Mouse (Mus musculus): ENCODE data around the gene Hadhb. TPM values are rescaled to one million over a fixed set of nuclear protein-coding genes. Genes with fewer than 3 reads are reported as not detected.

Hadhb gene
- polyA plus RNA-seq, 1 experiment from 2014 or later = 340 TPM

GRCm38 (mm10) chr5:30111771-30112170 is 43.3 kb upstream of the Hadhb start:
- whole genome bisulfite sequencing = 64% methylated on average over 3 of the region's 3 CpGs
- H3K9ac ChIP-seq (ENCODE audit: low read depth, low read length) = no peak overlapping the region
- no peak for ATAC-seq
- no peaks in the 10 kb centered on the region for H3K36me3 ChIP-seq (ENCODE audit: control insufficient read depth, insufficient read depth, low read length)
- H3K4me2 ChIP-seq (ENCODE audit: low read depth, low read length) = no peak overlapping the region
- H3K9me3 ChIP-seq (ENCODE audit: control insufficient read depth, low read length) = no peaks in the 10 kb centered on the region
- no peak overlapping the region for H3K4me3 ChIP-seq (ENCODE audit: low read length)
- H3K4me1 ChIP-seq (ENCODE audit: control insufficient read depth, insufficient read depth, low read length) = peaks cover 25% of the 10 kb centered on the region
- no peak overlapping the region for H3K27ac ChIP-seq (ENCODE audit: low read length)
- H3K27me3 ChIP-seq (replicated peaks; ENCODE audit: control insufficient read depth, insufficient read depth, low read length) = peaks cover 4% of the 10 kb centered on the region; the same call in 1 of the 2 replicates

- 0 out of 2 replicates have a peak, but pooled peaks have one; percentile 3 for ATAC-seq
- H3K27me3 ChIP-seq (replicated peaks; ENCODE audit: control insufficient read depth, insufficient read depth, low read length) = 0 out of 2 replicates have a peak, but pooled peaks cover 3% of the 10 kb centered on the region
- peaks cover 25% of the 10 kb centered on the region for H3K4me1 ChIP-seq (ENCODE audit: control insufficient read depth, insufficient read depth, low read length)
- no peaks in the 10 kb centered on the region for H3K9me3 ChIP-seq (ENCODE audit: control insufficient read depth, low read length)
- H3K4me2 ChIP-seq (ENCODE audit: low read depth, low read length) = no peak overlapping the region
- no peak overlapping the region for H3K9ac ChIP-seq (ENCODE audit: low read depth, low read length)
- no peaks in the 10 kb centered on the region for H3K36me3 ChIP-seq (ENCODE audit: control insufficient read depth, insufficient read depth, low read length)
- 67% methylated on average over 3 of the region's 3 CpGs for WGBS
- no peak overlapping the region for H3K4me3 ChIP-seq (ENCODE audit: low read length)
- H3K27ac ChIP-seq (ENCODE audit: low read length) = no peak overlapping the region
Measured at GRCm38 (mm10) chr5:30112533-30113068, 42.4 kb upstream of the Hadhb start.

GRCm38 (mm10) chr5:30113881-30114760 is 40.9 kb upstream of the Hadhb start:
- 0 out of 2 replicates have a peak, but pooled peaks cover 3% of the 10 kb centered on the region for H3K27me3 ChIP-seq (replicated peaks; ENCODE audit: control insufficient read depth, insufficient read depth, low read length)
- peak overlapping the region; percentile 70 for H3K9ac ChIP-seq (ENCODE audit: low read depth, low read length)
- H3K4me3 ChIP-seq (ENCODE audit: low read length) = peak overlapping the region; percentile 63

GRCm38 (mm10) chr5:30114761-30115140 is 40.3 kb upstream of the Hadhb start:
- H3K9me3 ChIP-seq (ENCODE audit: control insufficient read depth, low read length) = no peaks in the 10 kb centered on the region
- 0 out of 2 replicates have a peak, but pooled peaks cover under 1% of the 10 kb centered on the region for H3K36me3 ChIP-seq (ENCODE audit: control insufficient read depth, insufficient read depth, low read length)
- 3% methylated on average over 28 of the region's 28 CpGs for WGBS
- 0 out of 2 replicates have a peak, but pooled peaks have one; percentile 4 for ATAC-seq
- H3K27ac ChIP-seq (ENCODE audit: low read length) = no peak overlapping the region
- peak overlapping the region; percentile 70 for H3K9ac ChIP-seq (ENCODE audit: low read depth, low read length)
- peak overlapping the region; percentile 96 for H3K4me2 ChIP-seq (ENCODE audit: low read depth, low read length)
- H3K4me1 ChIP-seq (ENCODE audit: control insufficient read depth, insufficient read depth, low read length) = peaks cover 27% of the 10 kb centered on the region
- 0 out of 2 replicates have a peak, but pooled peaks cover 3% of the 10 kb centered on the region for H3K27me3 ChIP-seq (replicated peaks; ENCODE audit: control insufficient read depth, insufficient read depth, low read length)
- peak overlapping the region; percentile 63 for H3K4me3 ChIP-seq (ENCODE audit: low read length)

More at GRCm38 (mm10) chr5:30113881-30114760, 40.9 kb upstream of the Hadhb start:
- WGBS = 2% methylated on average over 103 of the region's 103 CpGs
- no peaks in the 10 kb centered on the region for H3K9me3 ChIP-seq (ENCODE audit: control insufficient read depth, low read length)
- H3K27ac ChIP-seq (ENCODE audit: low read length) = no peak overlapping the region
- peaks cover 25% of the 10 kb centered on the region for H3K4me1 ChIP-seq (ENCODE audit: control insufficient read depth, insufficient read depth, low read length)
- no peaks in the 10 kb centered on the region for H3K36me3 ChIP-seq (ENCODE audit: control insufficient read depth, insufficient read depth, low read length)
- H3K4me2 ChIP-seq (ENCODE audit: low read depth, low read length) = peak overlapping the region; percentile 96
- ATAC-seq = peak; percentile 65

- WGBS = 43% methylated on average over 10 of the region's 10 CpGs
- Histone ChIP-seq H3K36me3 (ENCODE audit: control insufficient read depth, insufficient read depth, low read length) (0 out of 2 replicates have a peak, but pooled peaks cover 3% of the 10 kb centered on the region), H3K4me2 (ENCODE audit: low read depth, low read length) (no peak overlapping the region), H3K4me1 (ENCODE audit: control insufficient read depth, insufficient read depth, low read length) (peaks cover 25% of the 10 kb centered on the region), H3K9me3 (ENCODE audit: control insufficient read depth, low read length) (no peaks in the 10 kb centered on the region), H3K27me3 (replicated peaks; ENCODE audit: control insufficient read depth, insufficient read depth, low read length) (0 out of 2 replicates have a peak, but pooled peaks cover 3% of the 10 kb centered on the region), H3K9ac (ENCODE audit: low read depth, low read length) (no peak overlapping the region), H3K4me3 (ENCODE audit: low read length) (no peak overlapping the region), H3K27ac (ENCODE audit: low read length) (no peak overlapping the region)
- ATAC-seq = no peak
Measured at GRCm38 (mm10) chr5:30115718-30116117, 39.3 kb upstream of the Hadhb start.

GRCm38 (mm10) chr5:30118018-30118417 is 37.0 kb upstream of the Hadhb start:
- Histone ChIP-seq H3K9me3 (ENCODE audit: control insufficient read depth, low read length) (no peaks in the 10 kb centered on the region), H3K36me3 (ENCODE audit: control insufficient read depth, insufficient read depth, low read length) (peaks cover 13% of the 10 kb centered on the region), H3K27ac (ENCODE audit: low read length) (no peak overlapping the region), H3K9ac (ENCODE audit: low read depth, low read length) (no peak overlapping the region), H3K4me3 (ENCODE audit: low read length) (no peak overlapping the region), H3K4me2 (ENCODE audit: low read depth, low read length) (no peak overlapping the region), H3K4me1 (ENCODE audit: control insufficient read depth, insufficient read depth, low read length) (peaks cover 14% of the 10 kb centered on the region), H3K27me3 (replicated peaks; ENCODE audit: control insufficient read depth, insufficient read depth, low read length) (0 out of 2 replicates have a peak, but pooled peaks cover 3% of the 10 kb centered on the region)
- WGBS = 73% methylated on average over 1 of the region's 1 CpGs
- no peak for ATAC-seq

GRCm38 (mm10) chr5:30119163-30119562 is 35.9 kb upstream of the Hadhb start:
- Histone ChIP-seq H3K36me3 (ENCODE audit: control insufficient read depth, insufficient read depth, low read length) (peaks cover 19% of the 10 kb centered on the region), H3K27ac (ENCODE audit: low read length) (0 out of 2 replicates have a peak overlapping the region, but pooled peaks have one; percentile 13)
- ATAC-seq = no peak

GRCm38 (mm10) chr5:30120106-30120505 is 34.9 kb upstream of the Hadhb start:
- peaks cover 9% of the 10 kb centered on the region for H3K4me1 ChIP-seq (ENCODE audit: control insufficient read depth, insufficient read depth, low read length)
- 0 out of 2 replicates have a peak overlapping the region, but pooled peaks have one; percentile 17 for H3K27ac ChIP-seq (ENCODE audit: low read length)
- H3K4me3 ChIP-seq (ENCODE audit: low read length) = no peak overlapping the region
- no peak overlapping the region for H3K4me2 ChIP-seq (ENCODE audit: low read depth, low read length)
- H3K9me3 ChIP-seq (ENCODE audit: control insufficient read depth, low read length) = no peaks in the 10 kb centered on the region
- 81% methylated on average over 7 of the region's 7 CpGs for WGBS
- H3K36me3 ChIP-seq (ENCODE audit: control insufficient read depth, insufficient read depth, low read length) = peaks cover 26% of the 10 kb centered on the region
- no peaks in the 10 kb centered on the region for H3K27me3 ChIP-seq (replicated peaks; ENCODE audit: control insufficient read depth, insufficient read depth, low read length)
- H3K9ac ChIP-seq (ENCODE audit: low read depth, low read length) = no peak overlapping the region
- ATAC-seq = peak; percentile 89

More at GRCm38 (mm10) chr5:30119163-30119562, 35.9 kb upstream of the Hadhb start:
- no peak overlapping the region for H3K4me2 ChIP-seq (ENCODE audit: low read depth, low read length)
- no peaks in the 10 kb centered on the region for H3K27me3 ChIP-seq (replicated peaks; ENCODE audit: control insufficient read depth, insufficient read depth, low read length)
- H3K9me3 ChIP-seq (ENCODE audit: control insufficient read depth, low read length) = no peaks in the 10 kb centered on the region
- peaks cover 11% of the 10 kb centered on the region for H3K4me1 ChIP-seq (ENCODE audit: control insufficient read depth, insufficient read depth, low read length)
- WGBS = 74% methylated on average over 6 of the region's 6 CpGs
- no peak overlapping the region for H3K9ac ChIP-seq (ENCODE audit: low read depth, low read length)
- no peak overlapping the region for H3K4me3 ChIP-seq (ENCODE audit: low read length)

- ATAC-seq = no peak
- peaks cover 31% of the 10 kb centered on the region for H3K36me3 ChIP-seq (ENCODE audit: control insufficient read depth, insufficient read depth, low read length)
- 93% methylated on average over 6 of the region's 6 CpGs for WGBS
Measured at GRCm38 (mm10) chr5:30122481-30122880, 32.6 kb upstream of the Hadhb start.

More at GRCm38 (mm10) chr5:30122481-30122880, 32.6 kb upstream of the Hadhb start:
- Histone ChIP-seq H3K4me2 (ENCODE audit: low read depth, low read length) (no peak overlapping the region), H3K27ac (ENCODE audit: low read length) (no peak overlapping the region), H3K9ac (ENCODE audit: low read depth, low read length) (no peak overlapping the region), H3K4me1 (ENCODE audit: control insufficient read depth, insufficient read depth, low read length) (peaks cover 9% of the 10 kb centered on the region), H3K9me3 (ENCODE audit: control insufficient read depth, low read length) (no peaks in the 10 kb centered on the region), H3K4me3 (ENCODE audit: low read length) (no peak overlapping the region), H3K27me3 (replicated peaks; ENCODE audit: control insufficient read depth, insufficient read depth, low read length) (no peaks in the 10 kb centered on the region)
